Mouse (Mus musculus) ES-Bruce4 (cell line): ENCODE data around the gene Ghrh. TPM values are rescaled to one million over a fixed set of nuclear protein-coding genes. Genes with fewer than 3 reads are reported as not detected.
A peak's percentile ranks its signal among the peaks of the same experiment; 100 is the strongest.

ENCODE experiments used
- H3K27ac ChIP-seq: 2 replicates; pipeline ENCODE4 v1.5.1; 2012; ENCODE audit warnings: low read length, inconsistent platforms; ENCODE audit not compliant: insufficient read depth
- H3K27me3 ChIP-seq: 2 replicates; pipeline ENCODE4 v1.6.1; 2012; ENCODE audit warnings: mild to moderate bottlenecking, low read length, inconsistent platforms; ENCODE audit not compliant: control insufficient read depth, poor library complexity, insufficient read depth, severe bottlenecking
- H3K36me3 ChIP-seq: 2 replicates; pipeline ENCODE4 v1.6.1; 2012; ENCODE audit warnings: inconsistent platforms, mild to moderate bottlenecking, low read length, moderate library complexity; ENCODE audit not compliant: control insufficient read depth, poor library complexity, insufficient read depth, severe bottlenecking
- H3K4me1 ChIP-seq: one replicate; pipeline ENCODE4 v1.8.1; 2011; ENCODE audit warnings: low read length; ENCODE audit not compliant: control insufficient read depth, insufficient read depth
- H3K4me3 ChIP-seq: 2 replicates; pipeline ENCODE4 v1.5.1; 2011; ENCODE audit warnings: low read depth, mild to moderate bottlenecking, low read length
- H3K9ac ChIP-seq: 2 replicates; pipeline ENCODE4 v1.6.1; 2012; ENCODE audit warnings: low read depth, mild to moderate bottlenecking, inconsistent platforms; ENCODE audit not compliant: poor library complexity, severe bottlenecking
- H3K9me3 ChIP-seq: replicated peaks from 2 replicates; pipeline ENCODE4 v1.6.1; 2012; ENCODE audit warnings: mild to moderate bottlenecking, low read length, inconsistent platforms; ENCODE audit not compliant: control insufficient read depth, poor library complexity, insufficient read depth, severe bottlenecking
- CTCF ChIP-seq: IDR thresholded peaks from one replicate; pipeline ENCODE4 v1.8.1; 2011; ENCODE audit warnings: low read depth, low read length
- EP300 ChIP-seq: IDR thresholded peaks from 2 replicates; pipeline ENCODE4 v1.6.1; 2011; ENCODE audit warnings: low read depth, low read length; ENCODE audit not compliant: insufficient read depth
- POLR2A ChIP-seq: IDR thresholded peaks from one replicate; pipeline ENCODE4 v1.8.1; 2011; ENCODE audit warnings: low read length; ENCODE audit not compliant: insufficient read depth
- polyA plus RNA-seq: library from polyadenylated mRNA; stranded (reverse); fragments of >200 nt; gene quantifications from 2 replicates; pipeline ENCODE4 v1.2.4, GENCODE M21; 2011; ENCODE audit warnings: low read depth; ENCODE audit not compliant: missing spikeins, insufficient read depth, insufficient read length

The Ghrh gene
- not detected in 2 replicates for polyA plus RNA-seq

DNA sequence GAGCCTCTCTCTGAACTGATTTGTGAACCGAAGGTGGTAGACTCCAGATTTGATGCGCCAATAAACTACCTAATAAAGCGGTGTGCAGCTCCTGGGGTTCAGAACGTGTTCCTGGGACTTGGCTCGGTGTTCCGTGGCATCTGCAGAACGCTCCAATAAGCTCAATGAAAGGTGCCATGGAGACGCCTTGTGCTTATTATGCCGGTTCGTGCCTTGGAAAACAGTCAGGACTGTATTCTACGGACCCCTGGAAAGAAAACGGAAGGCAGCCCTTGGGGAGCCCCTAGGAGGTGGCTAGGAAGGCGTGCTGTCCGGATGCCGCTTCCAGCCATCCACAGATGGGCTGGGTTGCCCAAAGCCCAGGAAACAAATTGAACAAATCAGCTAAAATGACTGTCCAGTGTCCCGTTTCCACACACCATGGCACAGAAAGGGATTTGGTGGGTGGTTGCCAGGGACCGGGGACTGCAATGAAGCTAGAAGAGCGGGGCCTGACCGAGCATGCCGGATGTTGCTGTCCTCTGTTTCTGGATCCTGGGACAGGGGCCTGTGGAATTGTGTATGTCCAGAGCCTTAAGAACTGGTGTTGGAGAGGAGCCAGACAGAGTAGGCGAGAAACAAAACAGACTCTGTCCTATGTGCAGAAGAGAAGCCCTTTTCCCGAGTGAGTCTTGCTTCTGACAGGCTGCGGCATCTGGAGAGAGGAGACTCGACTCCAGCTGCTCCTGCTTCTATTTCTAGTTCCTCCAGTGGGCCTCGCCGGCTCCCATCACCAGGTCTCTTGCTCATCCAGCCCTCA, at the start of gene Ghrh:
Gene Ghrh (minus strand): TSS at position 146 of the 799 bp plus-strand sequence.
- Histone ChIP-seq H3K9me3 (no peaks in the 10 kb centered on the region), H3K4me1 (peaks cover 3% of the 10 kb centered on the region), H3K27me3 (no peaks in the 10 kb centered on the region), H3K36me3 (no peaks in the 10 kb centered on the region), H3K4me3 (no peak within 1 kb of the TSS), H3K9ac (no peak within 1 kb of the TSS), H3K27ac (no peak within 1 kb of the TSS)
- TF ChIP-seq EP300 (no peak), CTCF (no peak), POLR2A (no peak)

DNA sequence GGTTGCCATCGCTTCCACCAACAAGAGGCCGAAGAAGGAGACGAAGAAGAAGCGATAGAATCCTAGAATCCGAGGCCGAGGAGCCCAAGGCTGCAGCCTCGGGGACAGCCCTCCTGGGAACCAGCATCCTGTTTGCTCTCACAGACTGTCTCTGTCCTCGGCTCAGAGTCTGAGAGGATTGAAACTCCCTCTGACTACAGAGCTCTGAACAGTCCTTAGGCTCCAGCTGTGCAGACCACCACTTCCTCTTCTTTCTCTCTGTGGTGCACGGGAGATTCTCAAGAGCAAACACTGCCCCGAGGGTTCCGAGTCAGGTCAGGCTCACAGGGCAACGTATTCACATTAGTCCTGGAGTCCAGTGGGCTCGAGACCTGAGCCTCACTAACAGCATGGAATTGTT, 48.7 kb upstream of the Ghrh start:
- Histone ChIP-seq H3K27ac (no peak overlapping the region), H3K36me3 (no peaks in the 10 kb centered on the region), H3K9ac (no peak overlapping the region)

GRCm38 (mm10) chr2:157395371-157395770, 48.1 kb upstream of the Ghrh start:
- Histone ChIP-seq H3K36me3 (no peaks in the 10 kb centered on the region), H3K9me3 (no peaks in the 10 kb centered on the region), H3K4me1 (peaks cover 14% of the 10 kb centered on the region), H3K4me3 (no peak overlapping the region), H3K9ac (no peak overlapping the region), H3K27ac (no peak overlapping the region), H3K27me3 (no peaks in the 10 kb centered on the region)
- TF ChIP-seq CTCF (no peak), EP300 (no peak), POLR2A (no peak)

More for the DNA sequence above, 48.7 kb upstream of the Ghrh start:
- H3K27me3 ChIP-seq: no peaks in the 10 kb centered on the region
- no peaks in the 10 kb centered on the region for H3K9me3 ChIP-seq
- TF ChIP-seq EP300 (no peak), CTCF (no peak), POLR2A (no peak)
- peaks cover 14% of the 10 kb centered on the region for H3K4me1 ChIP-seq
- no peak overlapping the region for H3K4me3 ChIP-seq

- Histone ChIP-seq H3K27ac (no peak overlapping the region), H3K4me1 (peaks cover 14% of the 10 kb centered on the region), H3K36me3 (no peaks in the 10 kb centered on the region), H3K4me3 (no peak overlapping the region), H3K9me3 (no peaks in the 10 kb centered on the region), H3K27me3 (no peaks in the 10 kb centered on the region), H3K9ac (no peak overlapping the region)
- no peak for TF ChIP-seq POLR2A
- no peak for TF ChIP-seq EP300
- no peak for TF ChIP-seq CTCF
Measured at GRCm38 (mm10) chr2:157394868-157395267, 47.6 kb upstream of the Ghrh start.

DNA sequence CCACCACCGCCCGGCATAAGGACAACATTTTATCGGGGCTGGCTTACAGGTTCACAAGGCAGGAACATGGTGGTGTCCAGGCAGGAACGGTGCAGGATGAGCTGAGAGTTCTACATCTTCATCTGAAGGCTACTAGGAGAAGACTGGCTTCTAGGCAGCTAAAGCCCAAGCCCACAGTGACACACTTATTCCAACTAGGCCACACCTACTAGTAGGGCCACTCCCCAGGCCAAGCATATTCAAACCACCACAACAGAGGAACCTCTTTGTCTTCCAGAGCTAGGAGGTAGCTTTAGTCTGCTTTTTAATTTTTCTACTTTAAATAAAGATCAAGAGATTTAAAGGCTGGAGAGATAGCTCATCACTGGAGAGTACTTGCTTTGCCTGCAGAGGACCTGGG, 46.2 kb upstream of the Ghrh start:
- Histone ChIP-seq H3K9ac (no peak overlapping the region), H3K27ac (peak overlapping the region; percentile 82; the same call in 1 of the 2 replicates), H3K27me3 (no peaks in the 10 kb centered on the region), H3K4me1 (peaks cover 19% of the 10 kb centered on the region), H3K4me3 (peak overlapping the region; percentile 9; the same call in 1 of the 2 replicates), H3K36me3 (no peaks in the 10 kb centered on the region), H3K9me3 (no peaks in the 10 kb centered on the region)
- TF ChIP-seq EP300: no peak

DNA sequence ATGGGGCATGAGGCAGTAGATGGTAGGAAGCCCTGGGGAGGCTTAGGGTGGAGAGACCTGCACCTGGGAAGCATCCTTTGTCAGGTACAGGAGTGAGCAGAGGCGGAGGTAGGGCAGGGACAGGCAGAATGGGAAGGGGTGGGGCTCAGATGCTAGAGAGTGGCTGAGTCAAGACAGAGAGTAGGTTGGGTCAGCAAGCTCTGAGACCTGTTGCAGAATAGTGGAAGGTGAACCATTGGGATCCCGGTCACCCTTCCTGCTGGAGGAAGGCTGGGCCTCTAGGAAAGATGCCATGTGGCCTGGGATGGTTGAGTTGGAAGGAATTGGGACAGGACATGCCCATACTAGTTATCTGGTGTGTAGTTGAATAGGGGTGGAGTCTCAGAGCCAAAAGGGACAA, 45.0 kb upstream of the Ghrh start:
- Histone ChIP-seq H3K27me3 (no peaks in the 10 kb centered on the region), H3K36me3 (no peaks in the 10 kb centered on the region), H3K9me3 (no peaks in the 10 kb centered on the region), H3K27ac (peak overlapping the region; percentile 82), H3K4me3 (no peak overlapping the region), H3K9ac (no peak overlapping the region), H3K4me1 (peaks cover 17% of the 10 kb centered on the region)
- TF ChIP-seq CTCF: no peak
- TF ChIP-seq EP300: 0 out of 2 replicates have a peak, but pooled peaks have one; percentile 38
